Mouse (Mus musculus): ENCODE measurements around the gene Defb28. TPM values are rescaled to one million over a fixed set of nuclear protein-coding genes. Genes with fewer than 3 reads are reported as not detected.

Gene Defb28
- polyA plus RNA-seq (2015; fragmentation: Nextera tagmentation; extraction: Ambion mirVana): not detected in 2 replicates

- Histone ChIP-seq H3K4me1 (ENCODE audit: control insufficient read depth, insufficient read depth, low read depth, low read length) (no peaks in the 10 kb centered on the region), H3K9ac (ENCODE audit: low read depth, low read length) (no peak within 1 kb of the TSS), H3K36me3 (ENCODE audit: control insufficient read depth, insufficient read depth, low read length) (no peaks in the 10 kb centered on the region), H3K9me3 (ENCODE audit: control insufficient read depth, low read length) (no peaks in the 10 kb centered on the region), H3K4me3 (ENCODE audit: low read length) (no peak within 1 kb of the TSS), H3K27me3 (replicated peaks; ENCODE audit: control insufficient read depth, insufficient read depth, low read length) (no peaks in the 10 kb centered on the region), H3K4me2 (ENCODE audit: low read length) (no peak within 1 kb of the TSS), H3K27ac (ENCODE audit: low read depth, low read length) (no peak within 1 kb of the TSS)
- 80% methylated on average over 4 of the region's 4 CpGs for WGBS
- ATAC-seq: no peak
Measured at GRCm38 (mm10) chr2:152517981-152518380, at the start of gene Defb28. Gene Defb28 (plus strand): TSS chr2:152518255.

GRCm38 (mm10) chr2:152470973-152471372 lies 47.1 kb upstream of the Defb28 start:
- Histone ChIP-seq H3K9me3 (ENCODE audit: control insufficient read depth, low read length) (no peaks in the 10 kb centered on the region), H3K9ac (ENCODE audit: low read depth, low read length) (no peak overlapping the region), H3K27me3 (replicated peaks; ENCODE audit: control insufficient read depth, insufficient read depth, low read length) (no peaks in the 10 kb centered on the region), H3K4me2 (ENCODE audit: low read length) (no peak overlapping the region), H3K36me3 (ENCODE audit: control insufficient read depth, insufficient read depth, low read length) (no peaks in the 10 kb centered on the region), H3K27ac (ENCODE audit: low read depth, low read length) (no peak overlapping the region), H3K4me3 (ENCODE audit: low read length) (no peak overlapping the region), H3K4me1 (ENCODE audit: control insufficient read depth, insufficient read depth, low read depth, low read length) (no peaks in the 10 kb centered on the region)
- WGBS: 36% methylated on average over 7 of the region's 7 CpGs
- ATAC-seq: no peak

GRCm38 (mm10) chr2:152472434-152472833 lies 45.6 kb upstream of the Defb28 start:
- Histone ChIP-seq H3K4me2 (ENCODE audit: low read length) (no peak overlapping the region), H3K9ac (ENCODE audit: low read depth, low read length) (no peak overlapping the region), H3K27ac (ENCODE audit: low read depth, low read length) (no peak overlapping the region), H3K4me1 (ENCODE audit: control insufficient read depth, insufficient read depth, low read depth, low read length) (no peaks in the 10 kb centered on the region), H3K27me3 (replicated peaks; ENCODE audit: control insufficient read depth, insufficient read depth, low read length) (no peaks in the 10 kb centered on the region), H3K9me3 (ENCODE audit: control insufficient read depth, low read length) (no peaks in the 10 kb centered on the region), H3K4me3 (ENCODE audit: low read length) (no peak overlapping the region), H3K36me3 (ENCODE audit: control insufficient read depth, insufficient read depth, low read length) (no peaks in the 10 kb centered on the region)
- ATAC-seq: no peak
- WGBS: 30% methylated on average over 3 of the region's 3 CpGs

- Histone ChIP-seq H3K9ac (ENCODE audit: low read depth, low read length) (no peak within 1 kb of the TSS), H3K4me1 (ENCODE audit: control insufficient read depth, insufficient read depth, low read depth, low read length) (no peaks in the 10 kb centered on the region), H3K9me3 (ENCODE audit: control insufficient read depth, low read length) (no peaks in the 10 kb centered on the region), H3K4me2 (ENCODE audit: low read length) (no peak within 1 kb of the TSS), H3K4me3 (ENCODE audit: low read length) (no peak within 1 kb of the TSS), H3K27me3 (replicated peaks; ENCODE audit: control insufficient read depth, insufficient read depth, low read length) (no peaks in the 10 kb centered on the region), H3K36me3 (ENCODE audit: control insufficient read depth, insufficient read depth, low read length) (no peaks in the 10 kb centered on the region), H3K27ac (ENCODE audit: low read depth, low read length) (no peak within 1 kb of the TSS)
- 65% methylated on average over 2 of the region's 2 CpGs for WGBS
- ATAC-seq: no peak
Measured at GRCm38 (mm10) chr2:152476763-152477162, 41.3 kb upstream of the Defb28 start, which contains the start of gene Defb20. Gene Defb20 (plus strand): TSS chr2:152477063.

GRCm38 (mm10) chr2:152480881-152481280 lies 37.2 kb upstream of the Defb28 start:
- H3K36me3 ChIP-seq (ENCODE audit: control insufficient read depth, insufficient read depth, low read length): no peaks in the 10 kb centered on the region
- no peak overlapping the region for H3K9ac ChIP-seq (ENCODE audit: low read depth, low read length)
- WGBS: 83% methylated on average over 3 of the region's 3 CpGs
- H3K4me2 ChIP-seq (ENCODE audit: low read length): no peak overlapping the region
- H3K4me1 ChIP-seq (ENCODE audit: control insufficient read depth, insufficient read depth, low read depth, low read length): no peaks in the 10 kb centered on the region
- no peak overlapping the region for H3K4me3 ChIP-seq (ENCODE audit: low read length)
- H3K9me3 ChIP-seq (ENCODE audit: control insufficient read depth, low read length): no peaks in the 10 kb centered on the region
- no peak overlapping the region for H3K27ac ChIP-seq (ENCODE audit: low read depth, low read length)
- H3K27me3 ChIP-seq (replicated peaks; ENCODE audit: control insufficient read depth, insufficient read depth, low read length): no peaks in the 10 kb centered on the region
- ATAC-seq: no peak

- Histone ChIP-seq H3K9ac (ENCODE audit: low read depth, low read length) (no peak overlapping the region), H3K9me3 (ENCODE audit: control insufficient read depth, low read length) (no peaks in the 10 kb centered on the region), H3K4me1 (ENCODE audit: control insufficient read depth, insufficient read depth, low read depth, low read length) (no peaks in the 10 kb centered on the region), H3K27me3 (replicated peaks; ENCODE audit: control insufficient read depth, insufficient read depth, low read length) (no peaks in the 10 kb centered on the region), H3K36me3 (ENCODE audit: control insufficient read depth, insufficient read depth, low read length) (no peaks in the 10 kb centered on the region), H3K27ac (ENCODE audit: low read depth, low read length) (no peak overlapping the region), H3K4me3 (ENCODE audit: low read length) (no peak overlapping the region), H3K4me2 (ENCODE audit: low read length) (no peak overlapping the region)
- 91% methylated on average over 7 of the region's 7 CpGs for WGBS
- no peak for ATAC-seq
Measured at GRCm38 (mm10) chr2:152481726-152482125, 36.3 kb upstream of the Defb28 start.

GRCm38 (mm10) chr2:152487024-152487423 lies 31.0 kb upstream of the Defb28 start:
- Histone ChIP-seq H3K4me3 (ENCODE audit: low read length) (no peak overlapping the region), H3K4me1 (ENCODE audit: control insufficient read depth, insufficient read depth, low read depth, low read length) (no peaks in the 10 kb centered on the region), H3K9ac (ENCODE audit: low read depth, low read length) (no peak overlapping the region), H3K27ac (ENCODE audit: low read depth, low read length) (no peak overlapping the region), H3K4me2 (ENCODE audit: low read length) (no peak overlapping the region), H3K9me3 (ENCODE audit: control insufficient read depth, low read length) (no peaks in the 10 kb centered on the region), H3K27me3 (replicated peaks; ENCODE audit: control insufficient read depth, insufficient read depth, low read length) (no peaks in the 10 kb centered on the region), H3K36me3 (ENCODE audit: control insufficient read depth, insufficient read depth, low read length) (no peaks in the 10 kb centered on the region)
- 80% methylated on average over 2 of the region's 2 CpGs for WGBS
- no peak for ATAC-seq

- Histone ChIP-seq H3K36me3 (ENCODE audit: control insufficient read depth, insufficient read depth, low read length) (no peaks in the 10 kb centered on the region), H3K27ac (ENCODE audit: low read depth, low read length) (no peak within 1 kb of the TSS), H3K4me3 (ENCODE audit: low read length) (no peak within 1 kb of the TSS), H3K27me3 (replicated peaks; ENCODE audit: control insufficient read depth, insufficient read depth, low read length) (no peaks in the 10 kb centered on the region), H3K4me1 (ENCODE audit: control insufficient read depth, insufficient read depth, low read depth, low read length) (no peaks in the 10 kb centered on the region), H3K9me3 (ENCODE audit: control insufficient read depth, low read length) (no peaks in the 10 kb centered on the region), H3K4me2 (ENCODE audit: low read length) (no peak within 1 kb of the TSS), H3K9ac (ENCODE audit: low read depth, low read length) (no peak within 1 kb of the TSS)
- ATAC-seq: no peak
Measured at GRCm38 (mm10) chr2:152490038-152490437, 28.0 kb upstream of the Defb28 start, which contains the start of gene Defb22. Gene Defb22 (minus strand): TSS chr2:152490138.

GRCm38 (mm10) chr2:152493151-152493550 lies 24.9 kb upstream of the Defb28 start:
- H3K4me2 ChIP-seq (ENCODE audit: low read length): no peak overlapping the region
- H3K4me3 ChIP-seq (ENCODE audit: low read length): no peak overlapping the region
- H3K27me3 ChIP-seq (replicated peaks; ENCODE audit: control insufficient read depth, insufficient read depth, low read length): no peaks in the 10 kb centered on the region
- no peak overlapping the region for H3K9ac ChIP-seq (ENCODE audit: low read depth, low read length)
- no peak overlapping the region for H3K27ac ChIP-seq (ENCODE audit: low read depth, low read length)
- WGBS: 74% methylated on average over 6 of the region's 6 CpGs
- no peaks in the 10 kb centered on the region for H3K9me3 ChIP-seq (ENCODE audit: control insufficient read depth, low read length)
- no peaks in the 10 kb centered on the region for H3K4me1 ChIP-seq (ENCODE audit: control insufficient read depth, insufficient read depth, low read depth, low read length)
- ATAC-seq: no peak
- no peaks in the 10 kb centered on the region for H3K36me3 ChIP-seq (ENCODE audit: control insufficient read depth, insufficient read depth, low read length)

DNA sequence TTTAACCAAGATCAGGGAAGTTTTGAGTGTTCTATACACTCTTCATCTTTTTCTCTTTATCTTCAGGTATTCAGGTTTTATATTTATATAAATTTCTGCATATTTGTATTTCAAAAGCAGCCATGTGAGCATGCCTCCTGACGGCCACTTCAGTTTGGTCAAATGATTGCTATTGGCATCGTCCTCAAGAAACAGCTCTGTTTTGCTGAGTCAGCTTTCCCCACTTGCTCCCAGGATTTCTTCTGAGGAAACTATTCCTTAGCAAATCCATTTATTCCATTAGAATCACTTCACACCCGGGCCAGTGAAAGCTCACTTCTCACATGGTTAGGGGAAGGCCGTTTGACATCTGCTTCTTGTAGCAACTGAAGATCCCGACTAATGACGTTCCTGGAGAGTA lies 20.0 kb upstream of the Defb28 start:
- no peak overlapping the region for H3K4me2 ChIP-seq (ENCODE audit: low read length)
- H3K27ac ChIP-seq (ENCODE audit: low read depth, low read length): no peak overlapping the region
- H3K4me3 ChIP-seq (ENCODE audit: low read length): no peak overlapping the region
- no peaks in the 10 kb centered on the region for H3K4me1 ChIP-seq (ENCODE audit: control insufficient read depth, insufficient read depth, low read depth, low read length)
- H3K9me3 ChIP-seq (ENCODE audit: control insufficient read depth, low read length): no peaks in the 10 kb centered on the region
- 79% methylated on average over 6 of the region's 6 CpGs for WGBS
- no peak overlapping the region for H3K9ac ChIP-seq (ENCODE audit: low read depth, low read length)
- no peak for ATAC-seq
- no peaks in the 10 kb centered on the region for H3K27me3 ChIP-seq (replicated peaks; ENCODE audit: control insufficient read depth, insufficient read depth, low read length)
- no peaks in the 10 kb centered on the region for H3K36me3 ChIP-seq (ENCODE audit: control insufficient read depth, insufficient read depth, low read length)
